Mouse (Mus musculus) left cerebral cortex, adult 2 months (tissue): ENCODE data around the gene Taf6l. TPM values are rescaled to one million over a fixed set of nuclear protein-coding genes. Genes with fewer than 3 reads are reported as not detected.
"Not testable (repeated sequence)": the region's sequence is repeated elsewhere in the genome, so short reads cannot be mapped to it uniquely, and the experiment has no call there.

Experiments used
- DNase-seq, 2 experiments: peaks; one replicate each; pipeline ENCODE4 v3.0.0; 2021 to 2022; ENCODE audit warnings: low spot score in 2 of 2, mixed read lengths in 1 of 2; ENCODE audit errors: extremely low spot score in 1 of 2
- H3K27ac ChIP-seq: fragments of 200-600 bp; 2 replicates; pipeline ENCODE4 v1.8.1; 2022
- H3K4me3 ChIP-seq: fragments of 200-600 bp; 2 replicates; pipeline ENCODE4 v1.8.1; 2022
- CTCF ChIP-seq: fragments of 200-600 bp; IDR thresholded peaks from 2 replicates; pipeline ENCODE4 v1.8.1; 2022; ENCODE audit warnings: antibody characterized with exemption, mild to moderate bottlenecking, moderate library complexity
- intact Hi-C: fragments of 180-260 bp; cut with DNase I; formaldehyde crosslinking; loops from one replicate; pipeline ENCODE4 v1.15.1; 2025
- total RNA-seq, 2 experiments: library from RNA; stranded (reverse); gene quantifications; 2 replicates each; pipeline ENCODE4 v1.2.3; 2021

Gene Taf6l
- total RNA-seq, 2 experiments from 2014 or later, result 13.1 to 14.3 TPM

DNA sequence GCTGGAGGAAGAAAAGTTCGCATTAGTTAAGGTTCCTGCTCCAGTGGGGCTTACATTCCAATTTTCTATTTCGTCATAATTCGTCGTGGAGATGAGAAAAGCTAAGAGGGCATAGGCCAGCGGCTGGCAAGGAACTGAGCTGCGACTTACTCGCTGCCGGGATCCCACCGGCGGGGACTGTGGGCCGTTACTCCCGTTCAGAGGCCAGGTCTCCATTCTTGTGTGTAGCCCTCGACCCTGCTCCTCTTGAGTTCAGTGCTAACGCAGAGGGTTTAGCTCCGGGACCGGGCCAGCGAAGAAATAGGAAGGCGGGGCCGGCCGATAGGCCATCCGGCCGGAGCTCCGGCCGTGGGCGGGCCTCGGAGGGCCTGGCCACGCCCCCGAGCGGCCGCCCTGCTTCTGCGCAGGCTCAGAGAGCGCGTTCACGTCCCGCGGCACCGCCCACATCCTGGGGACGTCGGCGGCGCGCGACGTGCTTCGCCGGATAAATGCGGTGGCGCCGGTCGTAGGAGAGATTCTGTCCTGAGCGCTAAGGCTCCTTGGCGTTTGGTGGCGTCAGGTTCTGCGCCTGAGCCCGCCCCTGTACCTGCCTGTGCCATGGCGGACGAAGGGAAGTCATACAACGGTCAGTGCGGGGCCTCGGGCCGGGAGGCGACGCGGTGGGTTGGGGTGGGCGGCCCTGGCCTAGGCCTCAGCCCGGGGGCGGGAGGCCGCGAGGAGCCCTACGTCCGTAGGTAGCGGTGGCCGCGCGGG is 29.4 kb downstream of the Taf6l start, which contains the start of gene Nxf1:
Nxf1 (plus strand) TSS at position 439 of the 753 bp plus-strand sequence.
- peak within 1 kb of the TSS; percentile 91 for H3K27ac ChIP-seq
- DNase-seq, result peak; percentile 93 to 94
- H3K4me3 ChIP-seq, result peak within 1 kb of the TSS; percentile 93
- TF ChIP-seq CTCF, result no peak; the same call in 1 of the 2 replicates
- intact Hi-C loops, result loop anchor here (1.0 kb wide), 1 partner anchor 17 kb away; the partner anchor contains the start of gene Tmem179b

DNA sequence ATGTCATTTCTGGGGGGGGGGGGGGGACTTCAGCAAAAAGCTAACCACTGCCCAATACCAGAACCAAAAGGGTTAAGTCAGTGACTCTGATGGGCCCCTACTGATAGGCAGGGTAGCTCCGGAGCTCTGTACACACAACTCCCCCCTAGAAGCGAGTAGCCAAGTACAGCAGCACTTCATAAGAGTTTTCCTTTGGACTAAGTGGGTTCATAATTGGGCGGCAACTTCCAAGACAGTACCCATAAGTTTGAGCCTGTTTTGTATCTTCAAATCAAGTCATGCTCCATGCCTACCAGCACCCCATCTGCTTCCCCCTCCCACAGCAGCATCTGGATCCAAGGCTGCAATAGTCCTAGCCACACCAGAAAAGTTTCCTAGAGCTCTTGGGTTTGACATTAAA is 30.6 kb downstream of the Taf6l start:
- no peak overlapping the region; the same call in 1 of the 2 replicates for H3K4me3 ChIP-seq
- intact Hi-C loops, result no loop called here
- no peak for TF ChIP-seq CTCF
- no peak for DNase-seq
- no peak overlapping the region for H3K27ac ChIP-seq

DNA sequence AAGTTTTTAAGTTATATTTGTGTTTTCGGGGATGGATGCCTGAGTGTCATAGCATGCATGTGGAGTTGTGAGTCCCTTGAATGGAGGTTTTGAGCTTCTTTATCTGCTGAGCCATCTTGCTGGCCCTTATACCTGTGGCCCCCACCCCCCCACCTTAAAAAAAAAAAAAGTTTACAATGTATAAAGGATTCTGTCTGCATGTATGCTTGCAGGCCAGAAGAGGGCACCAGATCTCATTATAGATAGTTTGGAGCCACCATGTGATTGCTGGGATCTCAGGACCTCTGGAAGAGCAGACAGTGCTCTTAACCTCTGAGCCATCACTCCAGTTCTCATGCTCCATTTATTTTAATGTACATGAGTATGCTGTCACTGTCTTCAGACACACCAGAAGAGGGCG is 38.8 kb downstream of the Taf6l start:
- no peak overlapping the region for H3K4me3 ChIP-seq
- DNase-seq, result no peak
- intact Hi-C loops, result no loop called here
- H3K27ac ChIP-seq, result no peak overlapping the region
- TF ChIP-seq CTCF, result peak; percentile 39

DNA sequence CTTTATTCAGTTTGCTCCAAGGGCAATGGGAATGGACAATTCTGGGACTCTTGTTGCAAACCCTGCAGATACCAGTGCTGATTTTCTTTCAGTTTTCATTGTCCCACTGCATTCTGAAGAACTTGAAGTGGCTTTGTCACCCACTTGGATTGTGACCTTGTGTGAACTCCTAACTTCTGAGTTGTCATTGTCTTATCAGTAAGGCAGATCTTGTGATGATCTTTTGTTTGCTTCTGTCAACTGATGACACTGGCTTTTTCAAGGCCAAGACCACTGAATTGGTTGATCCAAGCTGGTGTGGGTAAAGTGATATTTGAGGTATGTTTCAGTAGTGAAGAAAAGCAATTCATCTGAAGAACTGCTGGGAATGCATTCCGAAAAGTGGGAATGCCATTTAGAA is 40.8 kb downstream of the Taf6l start:
- no peak for TF ChIP-seq CTCF
- no peak overlapping the region for H3K27ac ChIP-seq
- no peak overlapping the region for H3K4me3 ChIP-seq
- intact Hi-C loops, result no loop called here
- no peak for DNase-seq

DNA sequence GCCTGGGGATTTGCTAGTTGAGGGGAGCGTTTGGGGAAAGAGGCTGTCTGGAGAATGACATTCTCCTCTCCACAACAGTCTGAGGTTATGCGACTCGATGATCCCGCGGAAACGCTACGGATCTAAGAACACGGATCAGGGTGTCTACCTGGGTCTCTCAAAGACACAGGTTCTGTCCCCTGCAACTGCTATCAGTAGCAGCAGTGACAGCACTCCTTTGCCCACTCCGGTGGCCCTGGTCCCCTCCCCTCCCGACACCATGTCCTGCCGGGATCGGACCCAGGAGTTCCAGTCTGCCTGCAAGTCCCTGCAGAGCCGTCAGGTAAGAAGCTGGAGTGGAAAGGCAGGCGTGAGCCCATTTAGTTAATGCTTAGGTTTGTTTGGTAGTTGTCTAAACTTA is 44.0 kb downstream of the Taf6l start:
- intact Hi-C loops, result no loop called here
- no peak for DNase-seq
- Histone ChIP-seq H3K27ac (peak overlapping the region; percentile 96), H3K4me3 (peak overlapping the region; percentile 82)
- TF ChIP-seq CTCF, result no peak

DNA sequence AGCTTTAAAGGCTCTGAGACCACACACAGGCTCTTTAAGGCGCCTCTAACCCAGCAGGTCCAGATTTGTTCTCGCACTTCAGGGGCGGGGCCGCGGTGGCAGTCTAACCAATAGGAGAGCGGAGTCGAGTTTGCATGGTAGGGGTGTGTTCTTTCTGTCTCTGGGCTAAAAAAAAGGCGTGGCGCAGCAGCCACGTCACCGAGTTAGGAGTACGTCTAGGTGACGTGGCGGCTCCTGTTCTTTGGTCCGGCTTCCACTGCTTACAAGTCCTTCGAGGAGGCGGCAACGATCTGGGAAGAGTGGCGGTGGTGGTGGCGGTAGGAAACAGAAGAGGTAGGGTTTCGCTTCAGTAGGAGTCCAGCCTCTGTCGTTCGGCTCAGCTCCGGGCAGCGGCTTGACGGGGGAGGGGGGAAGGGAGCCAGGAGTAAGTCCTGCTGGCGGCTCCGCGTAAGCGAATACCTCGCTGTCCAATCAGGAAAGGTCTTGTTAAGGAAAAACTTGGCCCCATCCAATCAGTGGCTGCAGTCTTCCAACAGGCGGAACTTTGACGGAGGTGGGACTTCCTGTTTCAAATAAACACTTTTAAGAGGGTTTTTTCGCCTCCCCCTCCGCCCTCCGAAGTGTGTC is 44.9 kb downstream of the Taf6l start, which contains the start of gene Stx5a:
Stx5a (plus strand) TSS at position 171 of the 627 bp plus-strand sequence.
- peak within 1 kb of the TSS; percentile 96 for H3K27ac ChIP-seq
- H3K4me3 ChIP-seq, result peak within 1 kb of the TSS; percentile 82
- peak; percentile 18 for TF ChIP-seq CTCF
- peak; percentile 89 to 94 for DNase-seq
- intact Hi-C loops, result no loop called here

DNA sequence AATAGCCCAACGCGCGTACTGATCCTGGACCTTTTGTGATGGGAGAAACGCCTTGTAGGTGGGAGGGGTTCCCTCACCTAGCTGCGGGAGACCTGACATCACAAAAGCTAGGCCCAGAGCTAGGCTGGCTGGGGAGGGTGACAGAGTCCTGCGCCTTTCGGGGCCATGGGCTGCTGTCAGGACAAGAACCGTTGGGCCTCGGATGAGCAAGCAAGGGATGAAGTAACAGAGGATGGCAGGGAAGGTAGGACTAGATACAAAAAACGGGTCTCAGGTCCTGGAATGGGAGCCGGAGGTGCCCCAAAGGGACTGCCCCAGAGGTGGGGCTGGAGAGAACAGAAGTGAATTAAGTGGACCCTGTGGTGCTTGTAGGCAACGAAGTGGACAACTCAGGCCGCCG is 45.6 kb downstream of the Taf6l start, which contains the start of gene 1700092M07Rik:
1700092M07Rik (plus strand) TSS at position 116 of the 400 bp plus-strand sequence.
- H3K27ac ChIP-seq, result peak within 1 kb of the TSS; percentile 96
- TF ChIP-seq CTCF, result no peak
- intact Hi-C loops, result no loop called here
- peak within 1 kb of the TSS; percentile 82 for H3K4me3 ChIP-seq
- DNase-seq, result no peak

DNA sequence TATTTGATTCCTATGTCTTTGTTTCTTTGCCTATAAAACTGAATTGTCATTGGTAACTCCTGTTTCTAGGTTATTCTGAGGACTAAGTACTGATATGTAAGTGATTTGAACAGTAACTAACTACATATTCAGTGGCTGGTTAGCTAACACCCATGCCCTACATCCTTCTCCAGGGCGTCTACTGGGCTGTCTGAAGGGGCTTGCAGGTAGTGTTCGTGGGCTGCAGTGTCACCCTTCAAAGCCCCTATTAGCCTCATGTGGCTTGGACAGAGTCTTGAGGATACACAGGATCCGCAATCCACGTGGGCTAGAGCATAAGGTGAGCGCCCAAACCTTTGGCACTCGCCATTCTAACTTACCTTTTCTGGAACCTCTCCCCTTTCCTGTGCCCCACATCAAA is 46.6 kb downstream of the Taf6l start:
- Histone ChIP-seq H3K4me3 (no peak overlapping the region), H3K27ac (no peak overlapping the region)
- no peak for DNase-seq
- intact Hi-C loops, result no loop called here
- no peak for TF ChIP-seq CTCF

DNA sequence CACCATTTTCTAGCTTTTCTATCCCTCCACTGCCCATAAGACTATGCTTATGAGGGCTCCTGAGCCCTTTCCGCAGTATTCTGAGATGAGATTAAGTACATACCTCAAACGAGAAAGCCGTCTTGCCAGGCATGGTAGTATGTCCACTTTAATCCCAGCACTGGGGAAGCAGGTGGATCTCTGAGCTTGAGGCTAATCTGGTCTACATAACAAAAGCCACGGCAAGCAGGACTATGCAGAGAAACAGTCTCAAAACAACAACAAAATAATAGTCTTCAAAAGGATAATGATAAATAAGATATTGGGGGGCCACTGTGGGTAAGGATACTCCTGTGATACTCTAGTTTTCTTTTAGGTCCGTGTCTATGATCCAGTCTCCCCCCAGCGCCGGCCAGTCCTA is 47.3 kb downstream of the Taf6l start:
- intact Hi-C loops, result no loop called here
- DNase-seq, result no peak
- no peak overlapping the region for H3K27ac ChIP-seq
- no peak overlapping the region for H3K4me3 ChIP-seq
- no peak for TF ChIP-seq CTCF

DNA sequence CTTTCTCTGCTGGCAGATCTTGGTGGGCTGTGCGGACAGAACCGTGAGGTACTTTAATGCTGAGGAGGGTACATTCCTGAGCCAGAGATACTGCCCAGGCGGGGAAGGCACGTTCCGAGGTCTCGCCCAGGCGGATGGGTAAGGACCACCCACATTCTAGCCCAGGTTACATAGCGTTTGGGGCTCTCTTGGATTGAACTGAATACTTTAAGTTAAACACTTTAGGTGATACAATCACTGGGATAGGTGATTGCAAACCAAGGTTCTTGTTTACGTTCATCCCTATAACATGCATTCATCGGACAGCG is 50.1 kb downstream of the Taf6l start:
- Histone ChIP-seq H3K27ac (peak overlapping the region; percentile 90; the same call in 1 of the 2 replicates), H3K4me3 (peak overlapping the region; percentile 68)
- no peak for DNase-seq
- TF ChIP-seq CTCF, result no peak
- intact Hi-C loops, result no loop called here

DNA sequence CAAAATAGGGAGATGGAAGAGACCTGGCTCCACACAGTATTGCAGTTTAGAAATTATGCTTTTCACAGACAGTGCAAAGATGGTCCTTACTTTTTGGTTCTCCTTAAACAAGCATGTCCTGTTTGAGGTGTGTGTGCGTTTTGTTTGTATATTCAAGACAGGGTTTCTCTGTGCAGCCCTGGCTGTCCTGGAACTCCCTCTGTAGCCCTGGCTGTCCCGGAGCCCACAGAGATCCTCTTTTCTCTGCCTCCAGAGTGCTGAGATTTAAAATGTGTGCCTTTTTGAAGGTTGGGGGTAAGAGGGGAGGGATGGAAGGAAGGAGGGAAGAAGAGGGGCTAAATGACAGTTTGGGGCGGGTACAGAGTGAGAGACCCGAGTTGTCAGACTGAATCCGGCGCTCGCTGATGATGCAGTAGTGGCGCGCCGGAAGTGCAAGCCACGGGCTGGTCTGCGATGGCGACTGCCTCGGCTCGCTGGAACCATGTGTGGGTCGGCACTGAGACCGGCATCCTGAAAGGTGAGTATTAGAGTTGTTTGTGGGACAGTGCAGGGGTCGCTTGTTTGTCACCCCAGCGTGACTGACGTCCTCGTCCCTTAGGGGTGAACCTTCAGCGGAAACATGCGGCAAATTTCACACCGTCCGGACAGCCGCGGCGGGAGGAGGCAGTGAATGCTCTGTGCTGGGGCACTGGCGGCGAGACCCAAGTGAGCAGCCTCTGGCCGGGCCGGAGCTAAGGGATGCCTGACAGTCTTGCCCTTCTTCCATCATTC is 50.6 kb downstream of the Taf6l start, which contains the start of gene Wdr74:
Wdr74 (plus strand) TSS at position 439 of the 771 bp plus-strand sequence.
- peak within 1 kb of the TSS; percentile 68 for H3K4me3 ChIP-seq
- H3K27ac ChIP-seq, result peak within 1 kb of the TSS; percentile 90
- DNase-seq, result peak; percentile 92 to 97
- intact Hi-C loops, result no loop called here
- TF ChIP-seq CTCF, result no peak

DNA sequence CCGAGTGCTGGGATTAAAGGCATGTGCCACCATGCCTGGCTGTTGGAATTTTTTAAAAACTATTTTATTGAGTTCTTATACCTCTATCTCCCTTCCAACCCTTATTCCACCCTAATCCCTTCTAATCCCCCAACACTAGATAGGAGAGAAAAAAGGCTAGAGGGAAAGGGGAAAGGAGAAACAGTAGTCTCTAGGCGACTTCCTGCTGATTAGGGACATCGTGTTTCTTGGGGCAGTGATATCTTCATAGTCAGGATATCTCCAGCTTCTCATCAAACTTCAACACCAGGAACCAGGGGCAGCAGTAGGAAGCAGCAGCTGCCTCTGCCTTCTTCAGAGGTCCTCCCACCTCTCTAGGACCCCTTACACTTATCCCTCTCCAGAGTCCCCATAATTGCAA is 51.9 kb downstream of the Taf6l start:
- no peak overlapping the region for H3K27ac ChIP-seq
- no peak overlapping the region for H3K4me3 ChIP-seq
- no peak for TF ChIP-seq CTCF
- intact Hi-C loops, result no loop called here
- DNase-seq, result no peak

DNA sequence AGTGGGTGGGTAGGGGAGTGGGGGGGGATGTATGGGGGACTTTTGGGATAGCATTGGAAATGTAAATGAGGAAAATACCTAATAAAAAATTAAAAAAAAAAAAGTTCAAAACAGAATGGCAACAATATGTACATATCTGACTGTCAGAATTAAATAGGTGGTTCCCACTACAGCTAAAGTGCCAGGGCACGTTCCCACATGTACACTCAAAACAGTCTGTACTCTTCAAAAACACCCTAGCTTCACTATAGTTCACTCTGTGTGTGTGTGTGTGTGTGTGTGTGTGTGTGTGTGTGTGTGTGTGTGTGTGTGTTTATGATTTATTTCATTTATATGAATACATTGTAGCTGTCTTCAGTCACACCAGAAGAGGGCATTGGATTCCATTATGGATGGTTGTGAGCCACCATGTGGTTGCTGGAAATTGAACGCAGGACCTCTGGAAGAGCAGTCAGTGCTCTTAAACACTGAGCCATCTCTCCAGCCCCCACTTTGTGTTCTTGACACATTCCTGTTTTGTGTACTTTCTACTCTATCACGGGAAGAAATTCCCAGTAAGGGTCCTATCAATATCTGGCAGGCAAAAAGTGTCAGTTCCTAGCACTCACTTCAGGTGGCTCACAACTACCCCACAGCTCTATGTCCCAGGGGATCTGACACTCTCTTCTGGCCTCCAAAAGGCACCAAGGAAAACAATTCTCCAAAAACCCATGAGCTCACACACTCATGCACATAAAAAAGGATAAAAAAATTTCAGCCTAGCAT is 57.7 kb downstream of the Taf6l start:
- H3K4me3 ChIP-seq, intact Hi-C loops, DNase-seq, H3K27ac ChIP-seq: not testable (repeated sequence)
